Mouse (Mus musculus) liver, postnatal 0 days (tissue): ENCODE measurements at regions not wholly inside any gene's neighbourhood (a gene's known extent, or its start where the extent isn't known, plus 50 kb on each side); places are given as distances from the start of the nearest gene placed in this dataset.

Experiments used
- CTCF ChIP-seq: sonication (generic); IDR thresholded peaks from 2 replicates; pipeline ENCODE4 v1.5.1; 2016; ENCODE audit warnings: antibody characterized with exemption, low read depth
- EP300 ChIP-seq: IDR thresholded peaks from 2 replicates; pipeline ENCODE4 v1.6.1; 2016; ENCODE audit warnings: antibody characterized with exemption, low read depth, mild to moderate bottlenecking

DNA sequence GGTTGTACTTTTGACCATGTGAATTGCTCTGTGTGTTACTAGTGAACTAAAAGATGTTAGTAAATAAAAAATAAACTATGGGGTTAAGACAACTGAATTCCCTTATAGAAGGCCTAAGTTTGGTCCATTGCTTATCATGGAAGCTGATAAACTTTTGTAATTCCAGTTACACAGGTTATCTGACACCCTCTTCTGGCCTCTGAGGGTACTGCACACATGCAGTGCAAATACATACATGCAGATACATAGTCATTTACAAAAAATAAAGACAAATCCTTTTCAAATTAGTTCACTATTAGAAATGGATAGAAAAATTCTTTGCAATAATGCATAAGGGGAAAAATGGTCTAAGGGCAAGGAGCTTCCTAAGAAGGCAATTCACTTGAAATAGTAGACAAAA is 156.4 kb downstream of the Tshz3 start:
- TF ChIP-seq CTCF (0 out of 2 replicates have a peak, but pooled peaks have one; percentile 9), EP300 (no peak)
